Mouse (Mus musculus): ENCODE results near the gene Tex26. TPM values are rescaled to one million over a fixed set of nuclear protein-coding genes. Genes with fewer than 3 reads are reported as not detected.

Gene Tex26
- polyA plus RNA-seq, 1 experiment from 2014 or later, result 0.74 TPM

DNA sequence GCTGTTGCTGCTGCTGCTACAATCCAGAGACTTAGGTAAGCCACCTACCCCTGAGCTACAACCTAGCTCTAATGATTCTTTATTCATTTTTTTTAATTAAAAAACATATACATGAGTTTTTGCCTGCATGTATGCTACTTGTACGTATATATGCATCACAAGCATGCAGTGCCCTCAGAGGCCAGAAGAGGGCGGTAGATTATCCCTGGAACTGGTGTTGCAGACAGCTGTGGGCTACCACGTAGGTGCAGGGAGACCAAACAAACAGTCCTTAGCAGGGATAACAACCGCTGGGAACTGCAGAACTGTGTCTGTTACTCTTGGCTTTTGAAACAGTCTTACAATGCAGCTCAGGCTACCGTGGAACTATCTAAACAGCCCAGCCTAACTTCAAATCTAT is 8.3 kb downstream of the Tex26 start:
- no peak for TF ChIP-seq CTCF (IDR thresholded peaks at IDR 0.05)
- POLR2A ChIA-PET, result no interaction called here
- H3K27me3 ChIP-seq, result no peaks in the 10 kb centered on the region
- no peak for DNase-seq (ENCODE audit: low read depth, low spot score)
- in situ Hi-C loops (cut with MboI; ENCODE audit: low pct_unique_long_range_greater_than_20kb), result no loop called here
- ATAC-seq, result no peak
- CTCF ChIA-PET, result interaction anchor here (1.0 to 1.3 kb wide), 3 partner anchors 11 to 19 kb away, joined by 3 to 4 read pairs (median 3); no protein-coding TSS in a partner anchor

- POLR2A ChIA-PET, result no interaction called here
- H3K27me3 ChIP-seq, result no peaks in the 10 kb centered on the region
- ATAC-seq (no peak), DNase-seq (ENCODE audit: low read depth, low spot score) (no peak)
- CTCF ChIA-PET, result interaction anchor here (0.9 kb wide), 1 partner anchor 77 kb away, joined by 4 read pairs; no protein-coding TSS in a partner anchor
- in situ Hi-C loops (cut with MboI; ENCODE audit: low pct_unique_long_range_greater_than_20kb), result no loop called here
- no peak for TF ChIP-seq CTCF (IDR thresholded peaks at IDR 0.05)
These were observed 9.9 kb downstream of the Tex26 start for GRCm38 (mm10) chr5:149449406-149449805.

DNA sequence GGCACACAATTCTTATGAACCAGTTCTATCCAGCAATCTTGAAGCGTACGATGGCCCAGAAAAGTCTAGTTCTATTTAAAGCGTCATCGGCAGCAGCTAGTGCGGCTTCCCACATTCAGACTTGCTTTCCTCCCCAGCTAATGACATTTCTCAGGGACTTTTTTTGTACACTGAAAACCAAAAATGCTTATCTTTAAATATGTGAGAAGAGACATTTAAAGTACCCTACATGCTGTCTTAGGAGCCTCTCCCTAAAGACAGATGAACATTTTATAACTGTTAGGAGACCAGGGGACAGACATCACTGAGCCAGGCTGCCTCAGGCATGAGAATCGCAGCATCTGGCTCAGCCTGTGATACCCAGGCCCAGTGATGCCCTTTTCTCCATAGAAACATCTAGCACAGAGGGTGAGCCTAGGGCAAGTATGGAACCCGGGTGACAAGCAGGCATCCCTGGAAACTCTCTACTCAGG is 11.8 kb downstream of the Tex26 start:
- no peaks in the 10 kb centered on the region for H3K27me3 ChIP-seq
- ChIA-PET CTCF (interaction anchor here (1.6 kb wide), 1 partner anchor 69 kb away, joined by 3 read pairs; no protein-coding TSS in a partner anchor), POLR2A (no interaction called here)
- in situ Hi-C loops (cut with MboI; ENCODE audit: low pct_unique_long_range_greater_than_20kb), result loop anchor here (5.0 kb wide), 1 partner anchor 71 kb away; no protein-coding TSS in a partner anchor
- ATAC-seq (no peak), DNase-seq (ENCODE audit: low read depth, low spot score) (no peak)
- no peak for TF ChIP-seq CTCF (IDR thresholded peaks at IDR 0.05)

DNA sequence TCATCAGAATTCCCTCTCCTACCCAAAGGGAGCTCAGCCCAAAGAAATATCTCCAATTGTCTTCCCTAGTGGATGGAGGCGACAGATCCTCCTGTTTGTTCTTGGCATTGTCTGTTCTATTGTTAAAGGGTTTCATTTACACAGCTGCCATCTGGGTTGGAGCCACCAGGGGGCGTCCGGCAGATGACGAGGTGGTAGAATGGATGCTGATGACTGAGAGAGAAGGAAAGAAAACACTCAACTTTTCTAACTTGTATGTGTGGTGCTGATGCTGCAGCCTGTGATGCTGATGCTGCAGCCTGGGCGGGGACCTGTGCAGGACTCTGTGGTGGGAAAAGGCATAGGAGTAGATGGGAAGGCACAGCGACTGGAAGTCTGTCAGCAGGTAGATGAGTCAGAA is 14.8 kb downstream of the Tex26 start:
- peak; percentile 95 for TF ChIP-seq CTCF (IDR thresholded peaks at IDR 0.05)
- ChIA-PET POLR2A (interaction anchor here (0.5 to 0.7 kb wide), 3 partner anchors 64 to 550 kb away, joined by 3 read pairs; no protein-coding TSS in a partner anchor), CTCF (interaction anchor here (0.8 to 1.6 kb wide), 8 partner anchors 9 to 101 kb away, joined by 3 to 10 read pairs (median 3); no protein-coding TSS in a partner anchor)
- in situ Hi-C loops (cut with MboI; ENCODE audit: low pct_unique_long_range_greater_than_20kb), result loop anchor here (5.0 kb wide), 1 partner anchor 68 kb away; no protein-coding TSS in a partner anchor
- ATAC-seq (no peak), DNase-seq (ENCODE audit: low read depth, low spot score) (no peak)
- H3K27me3 ChIP-seq, result no peaks in the 10 kb centered on the region

GRCm38 (mm10) chr5:149456544-149456943 is 17.1 kb downstream of the Tex26 start:
- no peak for TF ChIP-seq CTCF (IDR thresholded peaks at IDR 0.05)
- DNase-seq (ENCODE audit: low read depth, low spot score) (no peak), ATAC-seq (no peak)
- in situ Hi-C loops (cut with MboI; ENCODE audit: low pct_unique_long_range_greater_than_20kb), result no loop called here
- POLR2A ChIA-PET, result interaction anchor here (0.6 kb wide), 1 partner anchor 36 kb away, joined by 3 read pairs; no protein-coding TSS in a partner anchor
- H3K27me3 ChIP-seq, result no peaks in the 10 kb centered on the region
- CTCF ChIA-PET, result interaction anchor here (1.6 to 3.4 kb wide), 2 partner anchors 13 to 69 kb away, joined by 5 to 9 read pairs; no protein-coding TSS in a partner anchor

GRCm38 (mm10) chr5:149462071-149462470 is 22.6 kb downstream of the Tex26 start:
- peak; percentile 50 for ATAC-seq
- no peak for TF ChIP-seq CTCF (IDR thresholded peaks at IDR 0.05)
- in situ Hi-C loops (cut with MboI; ENCODE audit: low pct_unique_long_range_greater_than_20kb), result no loop called here
- H3K27me3 ChIP-seq, result no peaks in the 10 kb centered on the region
- DNase-seq (ENCODE audit: low read depth, low spot score), result peak; percentile 68
- CTCF ChIA-PET, result no interaction called here
- POLR2A ChIA-PET, result interaction anchor here (0.9 kb wide), 1 partner anchor 18 kb away, joined by 4 read pairs; no protein-coding TSS in a partner anchor

DNA sequence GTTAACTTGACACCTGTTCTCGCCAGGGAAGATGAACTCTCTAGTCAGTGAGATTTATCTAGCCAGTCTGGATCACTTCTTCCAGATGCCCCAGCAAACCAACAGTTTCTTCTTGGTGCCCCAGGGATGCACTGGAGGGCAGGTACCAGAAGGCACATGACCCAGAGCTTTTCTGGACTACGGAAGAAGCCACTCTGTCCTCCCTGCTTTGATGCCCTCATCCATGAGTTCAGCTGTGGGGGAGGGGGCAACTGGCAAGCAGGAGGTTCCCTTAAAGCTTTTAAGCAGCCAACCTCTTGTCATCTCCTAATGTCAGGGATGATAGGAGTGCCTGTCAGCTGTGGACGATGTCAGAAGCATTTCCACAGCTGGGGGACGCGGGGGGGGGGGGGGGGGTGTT is 25.8 kb downstream of the Tex26 start:
- no peak for TF ChIP-seq CTCF (IDR thresholded peaks at IDR 0.05)
- ChIA-PET CTCF (no interaction called here), POLR2A (no interaction called here)
- in situ Hi-C loops (cut with MboI; ENCODE audit: low pct_unique_long_range_greater_than_20kb), result no loop called here
- H3K27me3 ChIP-seq, result no peaks in the 10 kb centered on the region
- ATAC-seq (no peak), DNase-seq (ENCODE audit: low read depth, low spot score) (no peak)

GRCm38 (mm10) chr5:149474142-149474541 is 34.7 kb downstream of the Tex26 start:
- ChIA-PET CTCF (interaction anchor here (0.9 kb wide), 1 partner anchor 8 kb away, joined by 3 read pairs; no protein-coding TSS in a partner anchor), POLR2A (interaction anchor here (0.5 kb wide), 1 partner anchor 56 kb away, joined by 3 read pairs; no protein-coding TSS in a partner anchor)
- in situ Hi-C loops (cut with MboI; ENCODE audit: low pct_unique_long_range_greater_than_20kb), result no loop called here
- DNase-seq (ENCODE audit: low read depth, low spot score) (no peak), ATAC-seq (no peak)
- no peaks in the 10 kb centered on the region for H3K27me3 ChIP-seq
- peak; percentile 23 for TF ChIP-seq CTCF (IDR thresholded peaks at IDR 0.05)

GRCm38 (mm10) chr5:149474701-149475468 is 35.4 kb downstream of the Tex26 start:
- ChIA-PET CTCF (no interaction called here), POLR2A (no interaction called here)
- TF ChIP-seq CTCF (IDR thresholded peaks at IDR 0.05), result no peak
- in situ Hi-C loops (cut with MboI; ENCODE audit: low pct_unique_long_range_greater_than_20kb), result no loop called here
- ATAC-seq, result no peak
- H3K27me3 ChIP-seq, result no peaks in the 10 kb centered on the region
- DNase-seq (ENCODE audit: low read depth, low spot score), result no peak

DNA sequence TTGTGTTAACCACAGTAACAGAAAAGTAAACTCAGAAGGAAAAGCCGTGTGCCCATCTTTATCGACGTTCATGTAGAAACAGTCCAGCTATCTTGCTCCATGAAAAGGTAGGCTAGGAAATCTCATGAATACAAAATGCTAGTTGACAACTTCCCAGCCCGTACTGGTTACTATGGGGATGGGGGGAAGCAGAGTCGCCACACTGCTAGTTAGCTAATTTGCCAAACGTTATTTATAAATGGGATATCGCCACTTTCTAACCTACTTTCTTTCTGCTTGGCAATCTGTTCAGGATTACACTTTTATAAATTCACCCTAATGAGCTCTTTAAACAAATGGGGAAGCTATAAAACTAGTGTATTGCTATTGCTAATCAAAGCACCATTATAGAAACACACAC is 42.5 kb downstream of the Tex26 start:
- in situ Hi-C loops (cut with MboI; ENCODE audit: low pct_unique_long_range_greater_than_20kb), result no loop called here
- TF ChIP-seq CTCF (IDR thresholded peaks at IDR 0.05), result no peak

More for the DNA sequence above, 42.5 kb downstream of the Tex26 start:
- POLR2A ChIA-PET, result interaction anchor here (0.6 kb wide), 1 partner anchor 985 kb away, joined by 3 read pairs; no protein-coding TSS in a partner anchor
- ATAC-seq (no peak), DNase-seq (ENCODE audit: low read depth, low spot score) (no peak)
- CTCF ChIA-PET, result interaction anchor here (1.1 kb wide), 1 partner anchor 8 kb away, joined by 3 read pairs; no protein-coding TSS in a partner anchor
- H3K27me3 ChIP-seq, result no peaks in the 10 kb centered on the region

All from Patski (cell line).